Mouse (Mus musculus) embryo, embryonic 9.5 days (tissue): ENCODE results near the gene Mturn.
A peak's percentile ranks its signal among the peaks of the same experiment; 100 is the strongest.

ENCODE experiments used
- DNase-seq: peaks from one replicate; pipeline ENCODE4 v3.0.0-alpha.2; 2017; ENCODE audit errors: extremely low spot score

Mturn gene

GRCm38 (mm10) chr6:54698691-54699476 lies 17.5 kb downstream of the Mturn start:
- peak; percentile 29 for DNase-seq

- peak; percentile 75 for DNase-seq
These were observed 18.1 kb downstream of the Mturn start for GRCm38 (mm10) chr6:54699477-54700056.

- no peak for DNase-seq
These were observed 19.1 kb downstream of the Mturn start for GRCm38 (mm10) chr6:54700516-54700915.

GRCm38 (mm10) chr6:54701901-54702300 lies 20.5 kb downstream of the Mturn start:
- DNase-seq, result no peak

GRCm38 (mm10) chr6:54703633-54704538 lies 22.5 kb downstream of the Mturn start:
- no peak for DNase-seq

GRCm38 (mm10) chr6:54704539-54704845 lies 23.1 kb downstream of the Mturn start:
- no peak for DNase-seq

GRCm38 (mm10) chr6:54704847-54705246 lies 23.4 kb downstream of the Mturn start:
- no peak for DNase-seq

- DNase-seq, result peak; percentile 61
These were observed 24.0 kb downstream of the Mturn start for GRCm38 (mm10) chr6:54705387-54705909.

GRCm38 (mm10) chr6:54706099-54706498 lies 24.7 kb downstream of the Mturn start:
- no peak for DNase-seq

- no peak for DNase-seq
These were observed 25.3 kb downstream of the Mturn start for GRCm38 (mm10) chr6:54706611-54707172.

- DNase-seq, result no peak
These were observed 27.2 kb downstream of the Mturn start for GRCm38 (mm10) chr6:54708646-54709045.

- no peak for DNase-seq
These were observed 34.3 kb downstream of the Mturn start for GRCm38 (mm10) chr6:54715697-54716096.

- no peak for DNase-seq
These were observed 37.6 kb downstream of the Mturn start for GRCm38 (mm10) chr6:54718779-54719685.

GRCm38 (mm10) chr6:54719686-54720310 lies 38.4 kb downstream of the Mturn start:
- no peak for DNase-seq

GRCm38 (mm10) chr6:54720512-54721251 lies 39.3 kb downstream of the Mturn start:
- no peak for DNase-seq

- DNase-seq, result no peak
These were observed 39.8 kb downstream of the Mturn start for GRCm38 (mm10) chr6:54721252-54721635.

- DNase-seq, result no peak
These were observed 44.9 kb downstream of the Mturn start for GRCm38 (mm10) chr6:54726309-54726708.

- DNase-seq, result no peak
These were observed 45.4 kb downstream of the Mturn start for GRCm38 (mm10) chr6:54726796-54727195.

- no peak for DNase-seq
These were observed 46.0 kb downstream of the Mturn start for GRCm38 (mm10) chr6:54727416-54727815.
